Mouse (Mus musculus): ENCODE measurements around the gene Pcsk4.

GRCm38 (mm10) chr10:80342749-80343424, 13.6 kb upstream of the Pcsk4 start:
- TF ChIP-seq CTCF (conservative IDR thresholded peaks at IDR 0.05; ENCODE audit: insufficient read depth, insufficient read length, low read depth, low read length): no peak
- TF ChIP-seq POLR2A (IDR thresholded peaks at IDR 0.05; ENCODE audit: low read depth, low read length): no peak
